In the genomic region with DNA sequence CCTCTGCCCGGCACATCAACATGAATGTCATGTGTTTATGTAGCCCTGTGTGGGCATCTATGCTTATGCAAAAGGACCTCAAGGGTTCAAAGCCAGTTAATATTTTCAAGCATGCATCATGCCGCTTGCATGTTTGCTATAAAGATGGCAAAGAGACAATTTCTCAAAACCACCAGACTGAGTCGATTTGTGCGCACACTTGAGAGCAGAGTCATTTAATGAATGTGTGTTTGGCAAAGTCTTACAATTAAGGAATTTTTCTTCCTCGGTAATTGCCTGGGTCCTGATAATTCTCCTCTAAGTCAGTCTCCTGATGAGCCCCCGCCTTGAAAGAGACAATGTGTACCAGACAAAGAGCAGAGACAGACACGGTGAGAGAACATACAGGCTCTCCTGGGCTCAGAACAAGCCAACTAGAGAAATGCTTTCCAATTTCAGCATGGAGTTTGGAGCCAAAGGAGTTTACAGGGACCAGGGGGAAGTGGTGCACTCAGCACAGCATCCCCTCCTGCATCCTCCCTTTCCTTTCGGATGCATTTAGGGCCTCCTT, we compare ENCODE assay signal across 15 mouse cellular contexts.
DNase-seq lines count a peak whose midpoint lies in the region; ATAC-seq lines count a peak whose summit lies in the region.
"Had no signal": no experiment of that assay in that cellular context is flagged by ENCODE, and none has a peak within 500 bp of the region (broad histone marks: within the 10 kb centered on the region; RNA-seq: fewer than 3 reads in every experiment).

No protein-coding gene starts in this region.

- H3K9ac ChIP-seq in embryonic facial prominence, embryonic 14.5 days (ENCODE audit: low read depth, low read length) = no peak overlapping the region
- no peak overlapping the region for H3K9ac ChIP-seq in hindbrain, embryonic 16.5 days (ENCODE audit: low read depth, low read length)
- no peak overlapping the region for H3K9ac ChIP-seq in hindbrain, embryonic 14.5 days
- H3K9ac ChIP-seq in neural tube, embryonic 15.5 days (replicated peaks) = no peak overlapping the region

- H3K27me3 ChIP-seq in embryonic facial prominence, embryonic 14.5 days (replicated peaks; ENCODE audit: control insufficient read depth, insufficient read depth, low read length) = no peaks in the 10 kb centered on the region
- no peaks in the 10 kb centered on the region for H3K27me3 ChIP-seq in embryonic facial prominence, embryonic 10.5 days (replicated peaks; ENCODE audit: low read depth, poor library complexity, severe bottlenecking)
- H3K27me3 ChIP-seq in hindbrain, embryonic 16.5 days (replicated peaks; ENCODE audit: control insufficient read depth, insufficient read depth, low read length) = no peaks in the 10 kb centered on the region
- no peaks in the 10 kb centered on the region for H3K27me3 ChIP-seq in hindbrain, embryonic 14.5 days (ENCODE audit: control insufficient read depth, insufficient read depth, low read length)
- H3K27me3 ChIP-seq in neural tube, embryonic 15.5 days (replicated peaks) = no peaks in the 10 kb centered on the region

- H3K4me1 ChIP-seq in embryonic facial prominence, embryonic 14.5 days (ENCODE audit: control insufficient read depth, insufficient read depth, low read length) = peaks cover 4% of the 10 kb centered on the region; the same call in 1 of the 2 replicates
- H3K4me1 ChIP-seq in embryonic facial prominence, embryonic 10.5 days = peaks cover 15% of the 10 kb centered on the region
- H3K4me1 ChIP-seq in hindbrain, embryonic 16.5 days (ENCODE audit: control insufficient read depth, insufficient read depth, low read depth, low read length) = no peaks in the 10 kb centered on the region
- no peaks in the 10 kb centered on the region for H3K4me1 ChIP-seq in hindbrain, embryonic 14.5 days (replicated peaks; ENCODE audit: control insufficient read depth, insufficient read depth, low read length)
- H3K4me1 ChIP-seq in neural tube, embryonic 15.5 days = no peaks in the 10 kb centered on the region

- 70% methylated on average over 8 of the region's 8 CpGs for WGBS in embryonic facial prominence, embryonic 14.5 days
- 81% methylated on average over 8 of the region's 8 CpGs for WGBS in embryonic facial prominence, embryonic 10.5 days
- WGBS in hindbrain, embryonic 16.5 days = 72% methylated on average over 8 of the region's 8 CpGs
- 73% methylated on average over 8 of the region's 8 CpGs for WGBS in hindbrain, embryonic 14.5 days
- WGBS in neural tube, embryonic 15.5 days = 72% methylated on average over 8 of the region's 8 CpGs

- H3K4me3 ChIP-seq in embryonic facial prominence, embryonic 14.5 days (ENCODE audit: low read depth, low read length) = no peak overlapping the region
- no peak overlapping the region for H3K4me3 ChIP-seq in embryonic facial prominence, embryonic 10.5 days
- H3K4me3 ChIP-seq in hindbrain, embryonic 16.5 days (ENCODE audit: low read length) = no peak overlapping the region
- H3K4me3 ChIP-seq in hindbrain, embryonic 14.5 days (replicated peaks; ENCODE audit: low read length) = no peak overlapping the region
- H3K4me3 ChIP-seq in neural tube, embryonic 15.5 days (replicated peaks) = no peak overlapping the region
- H3K4me3 ChIP-seq: midbrain, embryonic 10.5 days had no signal

- H3K4me2 ChIP-seq in embryonic facial prominence, embryonic 14.5 days (ENCODE audit: low read depth, low read length) = no peak overlapping the region
- H3K4me2 ChIP-seq in hindbrain, embryonic 16.5 days (ENCODE audit: low read length) = no peak overlapping the region
- no peak overlapping the region for H3K4me2 ChIP-seq in hindbrain, embryonic 14.5 days (replicated peaks)
- H3K4me2 ChIP-seq in neural tube, embryonic 15.5 days = no peak overlapping the region
- H3K4me2 ChIP-seq: liver, embryonic 11.5 days had no signal

- H3K27ac ChIP-seq in embryonic facial prominence, embryonic 14.5 days (replicated peaks; ENCODE audit: low read depth, low read length) = no peak overlapping the region
- H3K27ac ChIP-seq in embryonic facial prominence, embryonic 10.5 days (replicated peaks) = no peak overlapping the region
- no peak overlapping the region for H3K27ac ChIP-seq in hindbrain, embryonic 16.5 days (ENCODE audit: low read depth, low read length)
- H3K27ac ChIP-seq in hindbrain, embryonic 14.5 days = no peak overlapping the region
- no peak overlapping the region for H3K27ac ChIP-seq in neural tube, embryonic 15.5 days (replicated peaks)
- H3K27ac ChIP-seq: midbrain, embryonic 10.5 days had no signal

- no peaks in the 10 kb centered on the region for H3K36me3 ChIP-seq in embryonic facial prominence, embryonic 14.5 days (ENCODE audit: control insufficient read depth, insufficient read depth, low read length)
- peaks cover 5% of the 10 kb centered on the region for H3K36me3 ChIP-seq in embryonic facial prominence, embryonic 10.5 days (replicated peaks)
- no peaks in the 10 kb centered on the region for H3K36me3 ChIP-seq in hindbrain, embryonic 16.5 days (ENCODE audit: control insufficient read depth, insufficient read depth, low read length)
- no peaks in the 10 kb centered on the region for H3K36me3 ChIP-seq in hindbrain, embryonic 14.5 days (replicated peaks; ENCODE audit: control insufficient read depth, insufficient read depth)
- no peaks in the 10 kb centered on the region for H3K36me3 ChIP-seq in neural tube, embryonic 15.5 days

- no peak for ATAC-seq in embryonic facial prominence, embryonic 14.5 days (ENCODE audit: low read depth)
- peak; percentile 48; the same call in 1 of the 2 replicates for ATAC-seq in hindbrain, embryonic 16.5 days
- no peak for ATAC-seq in hindbrain, embryonic 14.5 days (ENCODE audit: low FRiP score)
- peak; percentile 41; the same call in 1 of the 2 replicates for ATAC-seq in neural tube, embryonic 15.5 days (ENCODE audit: low FRiP score)
- ATAC-seq: inflammation-experienced regulatory T-cells, adult 6 months had no signal

- DNase-seq in embryonic facial prominence, embryonic 14.5 days (ENCODE audit: low spot score) = peak; percentile 39
- no peak for DNase-seq in embryonic facial prominence, embryonic 10.5 days (ENCODE audit: low spot score)
- no peak for DNase-seq in hindbrain, embryonic 14.5 days (ENCODE audit: low spot score)
- DNase-seq in neural tube, embryonic 10.5 days (ENCODE audit: extremely low spot score, low spot score) = no peak
- DNase-seq in frontal cortex, postnatal 10 days (ENCODE audit: low spot score in 2 of 2) = no peak
- no peak for DNase-seq in spleen, adult 12 weeks (ENCODE audit: low spot score)
- DNase-seq: adrenal gland, postnatal 25 days; cerebellum, adult 9-10 months; spleen, adult 18-20 months; thymus, adult 18-20 months had no signal

- no peaks in the 10 kb centered on the region for H3K9me3 ChIP-seq in embryonic facial prominence, embryonic 14.5 days (ENCODE audit: control insufficient read depth, low read length)
- no peaks in the 10 kb centered on the region for H3K9me3 ChIP-seq in embryonic facial prominence, embryonic 10.5 days
- H3K9me3 ChIP-seq in hindbrain, embryonic 16.5 days (ENCODE audit: control insufficient read depth, low read length) = no peaks in the 10 kb centered on the region
- no peaks in the 10 kb centered on the region for H3K9me3 ChIP-seq in hindbrain, embryonic 14.5 days (ENCODE audit: control insufficient read depth, low read length)
- H3K9me3 ChIP-seq in neural tube, embryonic 15.5 days (replicated peaks) = no peaks in the 10 kb centered on the region
- H3K9me3 ChIP-seq: midbrain, embryonic 10.5 days had no signal

Comparison
In these comparisons a context has a peak if more than half of its experiments do, and no peak if none do; other contexts are left out.
1. ATAC-seq: peak in hindbrain, embryonic 16.5 days (single experiment) and neural tube, embryonic 15.5 days (single experiment); none in embryonic facial prominence, embryonic 14.5 days (single experiment) and hindbrain, embryonic 14.5 days (single experiment).